Mouse (Mus musculus): ENCODE data around the gene Eno1.

- TF ChIP-seq POLR2A (IDR thresholded peaks at IDR 0.05; ENCODE audit: low read depth, low read length) = no peak
- no peak for TF ChIP-seq CTCF (IDR thresholded peaks at IDR 0.05; ENCODE audit: extremely low read depth, insufficient read depth, insufficient read length, insufficient replicate concordance)
Observed at GRCm38 (mm10) chr4:150225700-150226099, 10.8 kb upstream of the Eno1 start.
